Mouse (Mus musculus): Measurements from ENCODE around the gene Malsu1. TPM values are rescaled to one million over a fixed set of nuclear protein-coding genes. Genes with fewer than 3 reads are reported as not detected.

Malsu1 gene
- 10 to 100 TPM; 46.0 to 51.9 TPM for total RNA-seq (2023)

DNA sequence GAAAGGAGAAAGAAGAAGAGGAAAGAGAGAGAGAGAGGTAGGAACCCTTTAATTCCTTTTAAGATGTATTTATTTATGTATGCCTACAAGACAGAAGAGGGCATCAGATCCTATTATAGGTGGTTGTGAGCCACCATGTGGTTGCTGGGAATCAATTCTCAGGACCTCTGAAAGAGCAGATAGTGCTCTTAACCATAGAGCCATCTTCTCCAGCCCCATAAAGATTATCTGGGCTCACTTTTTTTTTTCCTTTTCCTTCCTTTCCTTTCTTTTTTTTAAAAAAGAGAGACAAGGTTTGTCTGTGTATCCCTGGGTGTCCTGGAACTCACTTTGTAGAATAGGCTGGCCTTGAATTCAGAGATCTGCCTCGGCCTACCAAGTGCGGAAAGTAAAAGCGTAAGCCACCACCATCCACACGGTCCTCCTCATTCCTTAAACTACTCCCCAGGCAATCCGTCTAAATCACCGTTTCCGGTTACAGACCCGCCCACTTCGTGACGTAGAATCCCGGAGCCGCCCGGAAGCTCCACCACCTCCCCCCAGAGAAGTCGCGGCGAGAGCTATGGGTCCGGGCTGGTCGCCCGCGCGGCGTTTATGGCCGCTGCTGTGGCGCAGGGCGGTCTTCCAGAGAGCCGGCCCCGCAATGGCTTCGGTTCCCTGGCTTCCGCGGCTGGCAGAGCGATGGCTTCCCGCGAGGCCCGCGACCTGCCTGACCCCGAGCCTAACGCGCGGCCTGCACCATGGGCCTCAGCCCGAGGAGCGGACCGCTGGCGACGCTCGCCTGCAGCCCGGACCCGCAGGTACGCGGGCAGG lies at the start of gene Malsu1:
Gene Malsu1 (plus strand): TSS at position 492 of the 813 bp plus-strand sequence.

DNA sequence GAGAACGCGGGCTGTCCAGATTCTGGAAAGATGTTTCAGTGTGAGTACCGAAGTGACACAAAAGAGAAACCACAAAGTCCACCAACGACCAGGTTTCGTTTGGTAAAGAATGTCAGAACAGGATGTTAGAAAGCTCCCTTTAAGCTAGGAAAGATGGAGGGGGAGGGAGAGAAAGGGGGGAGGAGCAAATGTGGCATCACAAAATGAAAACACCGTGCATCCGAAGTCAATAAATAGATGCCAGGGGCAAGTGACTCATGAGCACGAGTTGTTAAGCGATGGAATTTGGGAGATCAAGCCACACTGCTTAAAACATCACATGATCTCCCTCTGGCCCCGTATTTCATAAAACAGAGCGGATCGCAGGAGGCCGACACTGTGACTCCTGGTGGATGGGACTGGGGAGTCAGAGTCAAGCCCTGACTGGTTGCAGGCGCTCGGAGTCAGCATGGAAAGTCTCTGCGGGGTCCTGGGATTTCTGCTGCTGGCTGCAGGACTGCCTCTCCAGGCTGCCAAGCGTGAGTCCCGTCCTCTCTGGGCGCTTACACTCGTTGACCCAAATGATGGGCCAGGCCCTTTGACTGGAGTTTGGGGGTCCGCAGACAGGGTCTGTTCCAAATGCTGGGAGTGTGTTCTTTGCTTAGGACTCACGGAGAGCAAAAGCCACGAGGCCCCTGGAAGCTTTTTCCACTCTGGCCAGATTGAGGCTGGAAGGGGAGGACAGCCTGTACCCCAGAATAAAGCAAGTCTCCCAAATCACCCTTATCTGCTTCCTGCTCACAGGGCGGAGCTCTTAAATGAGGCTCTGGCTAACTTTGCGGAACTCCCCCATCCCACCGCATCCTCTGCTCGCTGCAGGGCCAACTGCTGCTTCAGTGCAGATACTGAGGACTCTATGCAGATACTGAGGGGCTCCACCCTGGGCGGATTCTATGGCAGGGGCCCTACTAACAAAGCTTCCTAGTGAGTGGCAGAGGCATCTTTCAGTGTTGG lies 37.0 kb upstream of the Malsu1 start, which contains the start of gene Gpnmb:
Gene Gpnmb (plus strand): TSS at position 272 of the 993 bp plus-strand sequence.

Other genes starting within 250 kb of the Malsu1 start
- gene Tmem176a, start 232.9 kb upstream of the Malsu1 start, total RNA-seq (2023) = 1 to 10 TPM; 3.5 to 8.8 TPM
- 10 to 100 TPM in 1 of 2 experiments, 1 to 10 TPM in 1; 8.7 to 10.5 TPM for gene Tmem176b, start 232.3 kb upstream of the Malsu1 start, total RNA-seq (2023)
- not detected for gene Aoc1, start 200.9 kb upstream of the Malsu1 start, total RNA-seq (2023)
- not detected for gene 1600015I10Rik, start 143.9 kb upstream of the Malsu1 start, total RNA-seq (2023)
- gene Doxl2, start 98.8 kb upstream of the Malsu1 start, total RNA-seq (2023) = not detected
- not detected for gene Svs1, start 86.9 kb upstream of the Malsu1 start, total RNA-seq (2023)
- gene Gpnmb, start 37.2 kb upstream of the Malsu1 start, total RNA-seq (2023) = 1 to 10 TPM; 1.7 to 1.8 TPM
- gene Igf2bp3, start 141.2 kb downstream of the Malsu1 start, total RNA-seq (2023) = under 1 TPM in 1 of 2 experiments, not detected in 1; 0.38 TPM
- gene Tra2a, start 190.2 kb downstream of the Malsu1 start, total RNA-seq (2023) = 100 to 1,000 TPM; 188 to 208 TPM
- gene Ccdc126, start 245.5 kb downstream of the Malsu1 start, total RNA-seq (2023) = 1 to 10 TPM; 6.5 to 8.0 TPM

All from T-cell, adult 66 days (primary cell).